Mouse (Mus musculus): ENCODE data around the gene Frmd4b. TPM values are rescaled to one million over a fixed set of nuclear protein-coding genes. Genes with fewer than 3 reads are reported as not detected.

The Frmd4b gene
- polyA plus RNA-seq, 1 experiment from 2014 or later, result 10.6 TPM

DNA sequence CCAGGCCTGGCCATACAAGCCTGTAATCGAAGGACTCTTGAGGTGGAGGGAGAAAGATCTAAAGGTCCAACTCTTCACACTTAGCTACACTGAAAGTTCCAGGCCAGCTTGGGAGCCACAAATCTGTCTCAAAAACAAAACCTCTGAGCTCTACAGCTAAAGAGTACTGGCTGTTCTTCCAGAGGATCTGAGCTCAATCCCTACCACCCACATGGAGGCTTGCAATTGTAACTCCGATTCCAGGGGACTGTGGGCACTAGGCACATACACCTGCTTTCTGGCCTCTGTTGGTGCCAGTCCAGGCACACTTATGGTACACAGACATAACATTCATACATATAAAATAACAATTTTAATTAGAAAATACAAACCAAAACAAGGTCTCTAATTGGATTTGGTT is 271.4 kb downstream of the Frmd4b start:
- ATAC-seq, result no peak
- H3K9me3 ChIP-seq (ENCODE audit: control insufficient read depth, low read length), result no peaks in the 10 kb centered on the region
- H3K27ac ChIP-seq (ENCODE audit: low read length), result no peak overlapping the region
- H3K4me2 ChIP-seq (ENCODE audit: low read depth, low read length), result no peak overlapping the region
- H3K27me3 ChIP-seq (replicated peaks; ENCODE audit: control insufficient read depth, insufficient read depth, low read length), result no peaks in the 10 kb centered on the region
- 97% methylated on average over 2 of the region's 2 CpGs for WGBS
- peaks cover 26% of the 10 kb centered on the region for H3K4me1 ChIP-seq (ENCODE audit: control insufficient read depth, insufficient read depth, low read length)
- H3K36me3 ChIP-seq (ENCODE audit: control insufficient read depth, insufficient read depth, low read length), result no peaks in the 10 kb centered on the region
- no peak overlapping the region for H3K4me3 ChIP-seq (ENCODE audit: low read length)
- no peak overlapping the region for H3K9ac ChIP-seq (ENCODE audit: low read depth, low read length)

GRCm38 (mm10) chr6:97342185-97342584 is 275.2 kb downstream of the Frmd4b start:
- peaks cover 19% of the 10 kb centered on the region for H3K4me1 ChIP-seq (ENCODE audit: control insufficient read depth, insufficient read depth, low read length)
- no peak for ATAC-seq
- H3K4me3 ChIP-seq (ENCODE audit: low read length), result no peak overlapping the region
- 79% methylated on average over 5 of the region's 5 CpGs for WGBS
- no peak overlapping the region for H3K4me2 ChIP-seq (ENCODE audit: low read depth, low read length)
- no peak overlapping the region for H3K9ac ChIP-seq (ENCODE audit: low read depth, low read length)
- H3K9me3 ChIP-seq (ENCODE audit: control insufficient read depth, low read length), result no peaks in the 10 kb centered on the region
- H3K36me3 ChIP-seq (ENCODE audit: control insufficient read depth, insufficient read depth, low read length), result no peaks in the 10 kb centered on the region
- H3K27me3 ChIP-seq (replicated peaks; ENCODE audit: control insufficient read depth, insufficient read depth, low read length), result no peaks in the 10 kb centered on the region
- peak overlapping the region; percentile 68 for H3K27ac ChIP-seq (ENCODE audit: low read length)

GRCm38 (mm10) chr6:97341628-97342027 is 275.7 kb downstream of the Frmd4b start:
- no peaks in the 10 kb centered on the region for H3K36me3 ChIP-seq (ENCODE audit: control insufficient read depth, insufficient read depth, low read length)
- peaks cover 15% of the 10 kb centered on the region for H3K4me1 ChIP-seq (ENCODE audit: control insufficient read depth, insufficient read depth, low read length)
- no peaks in the 10 kb centered on the region for H3K9me3 ChIP-seq (ENCODE audit: control insufficient read depth, low read length)
- WGBS, result 51% methylated on average over 1 of the region's 1 CpGs
- peak overlapping the region; percentile 3; the same call in 1 of the 2 replicates for H3K4me2 ChIP-seq (ENCODE audit: low read depth, low read length)
- no peak overlapping the region for H3K9ac ChIP-seq (ENCODE audit: low read depth, low read length)
- no peaks in the 10 kb centered on the region for H3K27me3 ChIP-seq (replicated peaks; ENCODE audit: control insufficient read depth, insufficient read depth, low read length)
- H3K4me3 ChIP-seq (ENCODE audit: low read length), result no peak overlapping the region
- ATAC-seq, result peak; percentile 96
- H3K27ac ChIP-seq (ENCODE audit: low read length), result peak overlapping the region; percentile 68

- peaks cover 11% of the 10 kb centered on the region for H3K4me1 ChIP-seq (ENCODE audit: control insufficient read depth, insufficient read depth, low read length)
- peak; percentile 78 for ATAC-seq
- no peaks in the 10 kb centered on the region for H3K36me3 ChIP-seq (ENCODE audit: control insufficient read depth, insufficient read depth, low read length)
- H3K27ac ChIP-seq (ENCODE audit: low read length), result peak overlapping the region; percentile 68
- H3K4me2 ChIP-seq (ENCODE audit: low read depth, low read length), result peak overlapping the region; percentile 3; the same call in 1 of the 2 replicates
- no peak overlapping the region for H3K9ac ChIP-seq (ENCODE audit: low read depth, low read length)
- H3K4me3 ChIP-seq (ENCODE audit: low read length), result no peak overlapping the region
- WGBS, result 59% methylated on average over 3 of the region's 3 CpGs
- no peaks in the 10 kb centered on the region for H3K27me3 ChIP-seq (replicated peaks; ENCODE audit: control insufficient read depth, insufficient read depth, low read length)
- H3K9me3 ChIP-seq (ENCODE audit: control insufficient read depth, low read length), result no peaks in the 10 kb centered on the region
These were observed 276.2 kb downstream of the Frmd4b start for GRCm38 (mm10) chr6:97341148-97341547.

- 67% methylated on average over 17 of the region's 17 CpGs for WGBS
- Histone ChIP-seq H3K27me3 (replicated peaks; ENCODE audit: control insufficient read depth, insufficient read depth, low read length) (no peaks in the 10 kb centered on the region), H3K9ac (ENCODE audit: low read depth, low read length) (no peak overlapping the region), H3K36me3 (ENCODE audit: control insufficient read depth, insufficient read depth, low read length) (no peaks in the 10 kb centered on the region), H3K4me2 (ENCODE audit: low read depth, low read length) (no peak overlapping the region), H3K27ac (ENCODE audit: low read length) (peak overlapping the region; percentile 68), H3K9me3 (ENCODE audit: control insufficient read depth, low read length) (no peaks in the 10 kb centered on the region), H3K4me3 (ENCODE audit: low read length) (no peak overlapping the region), H3K4me1 (ENCODE audit: control insufficient read depth, insufficient read depth, low read length) (peaks cover 11% of the 10 kb centered on the region)
- ATAC-seq, result no peak
These were observed 277.0 kb downstream of the Frmd4b start for GRCm38 (mm10) chr6:97340211-97340791.

GRCm38 (mm10) chr6:97339271-97339681 is 278.1 kb downstream of the Frmd4b start:
- Histone ChIP-seq H3K9me3 (ENCODE audit: control insufficient read depth, low read length) (no peaks in the 10 kb centered on the region), H3K27ac (ENCODE audit: low read length) (no peak overlapping the region), H3K36me3 (ENCODE audit: control insufficient read depth, insufficient read depth, low read length) (no peaks in the 10 kb centered on the region), H3K4me3 (ENCODE audit: low read length) (no peak overlapping the region), H3K9ac (ENCODE audit: low read depth, low read length) (no peak overlapping the region), H3K4me2 (ENCODE audit: low read depth, low read length) (no peak overlapping the region), H3K27me3 (replicated peaks; ENCODE audit: control insufficient read depth, insufficient read depth, low read length) (no peaks in the 10 kb centered on the region), H3K4me1 (ENCODE audit: control insufficient read depth, insufficient read depth, low read length) (peaks cover 11% of the 10 kb centered on the region)
- no peak for ATAC-seq
- WGBS, result 41% methylated on average over 5 of the region's 5 CpGs

DNA sequence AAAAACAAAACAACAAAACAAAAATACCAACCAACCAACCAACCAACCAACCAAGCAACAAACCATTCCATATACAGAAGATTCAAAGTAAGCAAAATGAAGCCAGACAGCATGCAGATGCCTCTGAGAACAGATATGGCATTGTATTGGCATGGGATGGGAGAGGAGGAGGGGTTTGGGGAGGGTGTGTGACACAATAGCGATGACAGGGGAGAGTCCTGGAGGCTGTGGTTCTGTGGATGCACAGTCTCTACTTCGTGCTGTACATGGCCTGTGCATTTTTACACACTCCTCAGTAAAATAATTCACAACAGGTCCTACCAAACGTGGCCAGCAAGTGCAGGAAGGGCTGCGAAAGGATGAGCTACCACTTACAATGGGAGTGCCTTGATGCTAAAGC is 278.5 kb downstream of the Frmd4b start:
- Histone ChIP-seq H3K4me1 (ENCODE audit: control insufficient read depth, insufficient read depth, low read length) (peaks cover 11% of the 10 kb centered on the region), H3K36me3 (ENCODE audit: control insufficient read depth, insufficient read depth, low read length) (no peaks in the 10 kb centered on the region), H3K4me2 (ENCODE audit: low read depth, low read length) (no peak overlapping the region), H3K27me3 (replicated peaks; ENCODE audit: control insufficient read depth, insufficient read depth, low read length) (no peaks in the 10 kb centered on the region), H3K4me3 (ENCODE audit: low read length) (no peak overlapping the region), H3K9ac (ENCODE audit: low read depth, low read length) (no peak overlapping the region), H3K27ac (ENCODE audit: low read length) (no peak overlapping the region), H3K9me3 (ENCODE audit: control insufficient read depth, low read length) (no peaks in the 10 kb centered on the region)
- no peak for ATAC-seq
- WGBS, result 48% methylated on average over 4 of the region's 4 CpGs

DNA sequence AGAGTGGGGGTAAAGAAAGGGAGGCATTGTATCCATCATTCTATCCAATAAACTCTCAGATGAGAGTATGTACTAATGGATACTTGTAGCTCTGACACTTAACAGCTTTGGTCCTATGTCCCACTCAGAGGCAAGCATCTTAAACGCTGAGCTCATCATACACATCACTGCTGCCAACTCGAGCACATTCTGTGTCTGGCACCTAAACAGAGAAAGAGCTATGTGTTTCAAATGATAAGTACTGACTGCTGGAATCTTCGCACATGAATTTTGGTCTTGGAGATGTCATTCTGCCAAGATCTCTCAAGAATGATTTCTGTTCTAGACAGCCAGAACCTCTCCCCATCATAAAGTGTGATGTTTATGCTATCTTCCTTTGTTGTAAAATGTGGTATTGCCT is 284.0 kb downstream of the Frmd4b start:
- Histone ChIP-seq H3K36me3 (ENCODE audit: control insufficient read depth, insufficient read depth, low read length) (no peaks in the 10 kb centered on the region), H3K4me1 (ENCODE audit: control insufficient read depth, insufficient read depth, low read length) (no peaks in the 10 kb centered on the region), H3K4me2 (ENCODE audit: low read depth, low read length) (no peak overlapping the region), H3K9ac (ENCODE audit: low read depth, low read length) (no peak overlapping the region), H3K27ac (ENCODE audit: low read length) (no peak overlapping the region), H3K27me3 (replicated peaks; ENCODE audit: control insufficient read depth, insufficient read depth, low read length) (no peaks in the 10 kb centered on the region), H3K9me3 (ENCODE audit: control insufficient read depth, low read length) (no peaks in the 10 kb centered on the region), H3K4me3 (ENCODE audit: low read length) (no peak overlapping the region)
- WGBS, result 68% methylated on average over 3 of the region's 3 CpGs
- no peak for ATAC-seq

DNA sequence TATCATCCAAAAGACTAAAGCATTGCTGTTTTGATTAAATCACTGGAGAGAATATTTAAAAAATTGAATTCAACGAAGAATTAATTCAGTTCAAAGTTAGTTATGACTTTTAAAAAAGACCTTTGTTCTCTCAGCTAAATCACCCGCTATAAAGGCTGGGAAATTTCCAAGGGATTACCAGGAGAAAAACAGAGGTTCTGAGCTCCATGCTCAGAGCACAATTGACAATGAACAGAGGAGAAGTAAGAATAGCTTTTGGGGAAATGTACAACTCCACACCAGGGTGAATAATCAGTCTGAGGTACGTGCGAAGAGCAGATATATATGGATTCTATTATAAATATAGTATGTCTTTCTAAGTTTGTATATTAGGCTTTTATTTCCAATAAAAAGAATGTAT is 293.4 kb downstream of the Frmd4b start:
- Histone ChIP-seq H3K4me2 (ENCODE audit: low read depth, low read length) (no peak overlapping the region), H3K4me1 (ENCODE audit: control insufficient read depth, insufficient read depth, low read length) (no peaks in the 10 kb centered on the region), H3K4me3 (ENCODE audit: low read length) (no peak overlapping the region), H3K36me3 (ENCODE audit: control insufficient read depth, insufficient read depth, low read length) (no peaks in the 10 kb centered on the region; the same call in 1 of the 2 replicates), H3K9ac (ENCODE audit: low read depth, low read length) (no peak overlapping the region), H3K27me3 (replicated peaks; ENCODE audit: control insufficient read depth, insufficient read depth, low read length) (no peaks in the 10 kb centered on the region), H3K9me3 (ENCODE audit: control insufficient read depth, low read length) (no peaks in the 10 kb centered on the region), H3K27ac (ENCODE audit: low read length) (no peak overlapping the region)
- 76% methylated on average over 4 of the region's 4 CpGs for WGBS
- ATAC-seq, result no peak

DNA sequence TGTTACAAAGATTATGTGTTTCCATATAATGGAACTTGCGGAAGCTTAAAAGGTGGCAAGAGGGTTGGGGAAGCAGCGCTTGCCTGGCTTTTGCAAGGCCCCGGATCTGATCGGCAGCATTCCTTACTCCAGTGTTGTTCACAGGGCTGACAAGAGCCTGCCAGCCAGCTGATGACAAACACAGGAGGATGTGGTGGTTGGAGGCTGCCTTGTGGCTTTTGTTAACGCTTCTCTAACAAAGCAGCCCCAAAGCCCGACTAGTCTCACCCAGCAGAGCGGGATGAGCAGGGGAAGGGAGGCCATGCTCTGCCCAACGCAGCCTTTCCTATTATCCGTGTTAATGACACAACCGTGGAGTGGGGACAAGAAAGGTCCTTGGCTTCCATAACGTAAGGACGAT is 295.2 kb downstream of the Frmd4b start:
- Histone ChIP-seq H3K27ac (ENCODE audit: low read length) (no peak overlapping the region), H3K27me3 (replicated peaks; ENCODE audit: control insufficient read depth, insufficient read depth, low read length) (no peaks in the 10 kb centered on the region), H3K36me3 (ENCODE audit: control insufficient read depth, insufficient read depth, low read length) (no peaks in the 10 kb centered on the region; the same call in 1 of the 2 replicates), H3K9me3 (ENCODE audit: control insufficient read depth, low read length) (no peaks in the 10 kb centered on the region), H3K4me3 (ENCODE audit: low read length) (no peak overlapping the region), H3K4me2 (ENCODE audit: low read depth, low read length) (no peak overlapping the region), H3K9ac (ENCODE audit: low read depth, low read length) (no peak overlapping the region), H3K4me1 (ENCODE audit: control insufficient read depth, insufficient read depth, low read length) (no peaks in the 10 kb centered on the region)
- no peak for ATAC-seq
- 82% methylated on average over 12 of the region's 12 CpGs for WGBS
